Mouse (Mus musculus) thymus, postnatal 25 days (tissue): ENCODE measurements around the gene Vmn1r123.
"Not testable (repeated sequence)": the region's sequence is repeated elsewhere in the genome, so short reads cannot be mapped to it uniquely, and the experiment has no call there.

ENCODE experiments used
- DNase-seq: peaks from one replicate; pipeline ENCODE4 v3.0.0; 2022

Vmn1r123 gene

DNA sequence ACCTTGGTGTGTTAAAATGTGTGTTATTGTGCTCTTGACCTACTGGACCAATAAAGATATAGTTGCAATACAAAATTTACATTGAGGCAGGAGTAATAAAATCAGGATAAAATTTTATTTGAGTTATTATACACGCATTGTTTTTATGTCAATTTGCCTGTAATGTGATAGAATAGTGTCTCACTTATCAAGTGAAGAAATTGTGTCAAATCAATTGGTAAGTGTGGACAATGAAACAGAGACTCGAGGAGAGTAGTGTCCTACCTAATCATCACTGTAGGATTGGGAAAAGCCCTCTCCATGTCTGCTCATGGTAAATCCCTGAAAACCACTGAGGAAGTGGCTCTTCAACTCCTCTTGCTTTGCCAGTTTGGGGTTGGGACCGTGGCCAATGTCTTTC, at the start of gene Vmn1r123:
TSS of gene Vmn1r123 (plus strand) at position 301 of the 400 bp plus-strand sequence.
- not testable (repeated sequence) for DNase-seq

DNA sequence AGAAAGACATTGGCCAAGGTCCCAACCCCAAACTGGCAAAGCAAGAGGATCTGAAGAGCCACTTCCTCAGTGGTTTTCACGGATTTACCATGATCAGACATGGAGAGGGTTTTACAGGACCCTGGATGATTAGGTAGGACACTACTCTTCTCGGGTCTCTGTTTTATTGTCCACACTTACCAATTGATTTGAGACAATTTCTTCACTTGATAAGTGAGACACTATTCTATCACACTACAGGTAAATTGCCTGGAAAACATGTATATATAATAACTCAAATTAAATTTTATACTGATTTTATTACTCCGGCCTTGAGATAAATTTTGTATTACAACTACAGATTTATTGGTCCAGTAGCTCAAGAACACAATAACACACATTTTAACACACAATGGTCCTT, 28.0 kb upstream of the Vmn1r123 start, which contains the start of gene Vmn1r122:
TSS of gene Vmn1r122 (minus strand) at position 101 of the 400 bp plus-strand sequence.
- DNase-seq = not testable (repeated sequence)

DNA sequence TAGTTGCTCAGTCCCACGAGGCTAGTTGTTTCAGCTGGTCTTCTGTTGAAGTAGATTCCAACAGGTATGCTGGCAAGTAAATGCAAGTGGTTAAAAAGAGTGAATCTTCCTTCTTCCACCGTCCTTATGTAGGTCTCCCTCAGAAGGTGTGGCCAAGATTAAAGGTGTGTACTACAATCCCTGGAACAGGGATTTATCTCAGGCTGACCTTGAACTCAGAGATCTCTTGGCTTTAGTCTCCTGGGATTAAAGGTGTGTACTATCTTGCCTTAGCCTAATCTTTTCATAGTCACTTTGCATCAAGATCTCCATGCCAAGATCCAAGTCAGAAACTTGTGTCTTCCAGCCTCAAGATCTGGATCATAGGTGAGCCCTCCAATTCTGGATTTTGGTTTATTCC, 28.3 kb downstream of the Vmn1r123 start, which contains the start of gene Gm5157:
TSS of gene Gm5157 (minus strand) at position 101 of the 400 bp plus-strand sequence.
- DNase-seq = not testable (repeated sequence)
